Mouse (Mus musculus) naive thymus-derived CD4-positive, alpha-beta T cell, adult 5 months (primary cell): ENCODE results near the gene Gm21903. TPM values are rescaled to one million over a fixed set of nuclear protein-coding genes. Genes with fewer than 3 reads are reported as not detected.

ENCODE experiments used
- polyA plus RNA-seq: library from polyadenylated mRNA; unstranded; fragments of 100-300 nt; shearing (Covaris generic); gene quantifications from one replicate; pipeline ENCODE4 v1.2.1, GENCODE M21; 2017

Gene Gm21903
- not detected for polyA plus RNA-seq

GRCm38 (mm10) chr17:39043241-39043640, at the start of gene Gm21903:
Gm21903 (minus strand) TSS chr17:39043341.

DNA sequence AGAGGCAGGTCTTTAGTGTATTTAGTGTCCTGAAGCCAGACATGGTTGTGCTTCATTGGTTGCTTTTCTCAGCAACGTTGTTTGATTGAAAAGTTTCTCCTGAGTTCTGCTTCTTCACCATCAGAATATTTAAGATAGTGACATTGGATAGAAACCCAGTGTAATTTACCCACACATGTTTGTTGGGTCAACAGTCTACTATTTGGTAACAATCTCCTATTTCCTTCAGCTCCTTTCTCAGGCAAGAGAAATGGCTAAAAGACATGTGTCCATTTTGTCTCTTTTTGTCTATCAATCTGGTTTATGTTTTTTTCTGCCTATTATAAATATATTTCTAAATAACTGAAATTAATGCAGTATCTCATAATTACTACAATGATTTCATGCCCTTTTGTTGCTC, 33.8 kb upstream of the Gm21903 start, which contains the start of gene Esp23:
TSS of gene Esp23 (minus strand) at position 101 of the 400 bp plus-strand sequence.

DNA sequence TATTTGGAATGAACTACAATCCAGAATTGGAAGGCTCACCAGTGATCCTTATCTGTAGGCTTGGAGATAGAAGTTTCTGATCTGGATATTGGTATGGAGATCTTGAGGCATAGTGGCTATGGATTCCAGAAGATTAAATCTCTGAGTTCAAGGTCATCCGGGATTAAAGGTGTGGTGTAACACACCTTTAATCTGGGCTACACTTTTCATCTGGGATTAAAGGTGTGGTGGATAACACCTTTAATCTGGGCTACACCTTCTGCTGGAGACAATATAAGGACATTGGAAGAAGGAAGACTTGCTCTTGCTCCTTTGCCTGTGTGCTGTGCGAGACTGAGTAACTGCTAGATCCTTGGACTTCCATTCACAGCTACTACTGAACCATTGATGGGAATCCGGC, 6.7 kb downstream of the Gm21903 start, which contains the start of gene Esp24:
TSS of gene Esp24 (plus strand) at position 301 of the 400 bp plus-strand sequence.

Other genes with a start within 250 kb of the Gm21903 start
- gene Esp24, start 6.6 kb downstream of the Gm21903 start, polyA plus RNA-seq, result not detected
- not detected for gene Esp23, start 33.7 kb upstream of the Gm21903 start, polyA plus RNA-seq
- not detected for gene Esp22, start 52.0 kb upstream of the Gm21903 start, polyA plus RNA-seq